Mouse (Mus musculus): Measurements from ENCODE around the gene BC004004. TPM values are rescaled to one million over a fixed set of nuclear protein-coding genes. Genes with fewer than 3 reads are reported as not detected.

Gene BC004004
- polyA plus RNA-seq (2015; fragmentation: Nextera tagmentation; extraction: Ambion mirVana): 54.2 and 55.3 TPM in 2 replicates

DNA sequence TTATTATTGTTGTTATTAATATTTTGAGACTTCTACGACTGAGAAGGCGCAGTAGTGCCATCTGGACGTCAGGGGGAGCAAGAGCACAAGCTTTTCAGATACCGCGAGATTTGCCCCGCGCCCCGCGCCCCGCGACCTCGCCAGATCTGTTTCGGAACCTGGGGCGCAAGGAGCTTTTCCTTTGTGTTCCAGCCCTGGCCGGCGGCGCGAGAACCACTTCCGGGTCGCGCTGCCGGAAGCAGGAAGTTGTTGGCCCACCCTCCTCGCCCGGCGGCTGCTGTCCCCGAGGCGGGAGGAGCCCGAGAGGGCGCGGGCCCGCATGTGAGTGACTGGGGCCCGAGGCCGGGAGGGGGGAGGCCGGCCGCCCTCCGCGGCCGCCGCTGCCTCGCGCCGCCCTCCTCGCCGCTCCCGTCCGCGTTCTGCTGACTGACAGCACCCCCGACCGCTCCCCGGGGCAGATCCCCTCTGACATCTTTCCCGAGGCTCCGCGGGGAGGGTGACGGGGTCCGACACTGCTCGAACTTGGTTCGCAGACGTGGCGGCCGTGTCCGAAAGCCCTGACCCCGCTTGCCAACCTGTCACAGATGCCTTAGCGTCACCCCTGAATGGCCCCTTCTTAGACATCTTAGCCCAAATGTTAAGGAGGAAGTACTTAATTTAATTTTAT lies at the start of gene BC004004:
BC004004 (plus strand) TSS at position 107 of the 667 bp plus-strand sequence.
- ATAC-seq (ENCODE audit: low read depth): peak; percentile 92
- under 1% methylated on average over 58 of the region's 63 CpGs for WGBS (ENCODE audit: insufficient replicate concordance)
- H3K4me3 ChIP-seq (replicated peaks): peak within 1 kb of the TSS; percentile 83

GRCm38 (mm10) chr17:29220631-29221030 lies 48.0 kb upstream of the BC004004 start:
- no peak overlapping the region for H3K9ac ChIP-seq
- no peaks in the 10 kb centered on the region for H3K9me3 ChIP-seq (replicated peaks)
- no peaks in the 10 kb centered on the region for H3K36me3 ChIP-seq
- no peak overlapping the region for H3K27ac ChIP-seq
- no peaks in the 10 kb centered on the region for H3K27me3 ChIP-seq
- WGBS (ENCODE audit: insufficient replicate concordance): 75% methylated on average over 14 of the region's 14 CpGs
- ATAC-seq (ENCODE audit: low read depth) (no peak), DNase-seq (no peak)
- no peak overlapping the region for H3K4me2 ChIP-seq
- H3K4me3 ChIP-seq (replicated peaks): no peak overlapping the region
- no peaks in the 10 kb centered on the region for H3K4me1 ChIP-seq (replicated peaks)

More for the DNA sequence above, at the start of gene BC004004:
- Histone ChIP-seq H3K36me3 (no peaks in the 10 kb centered on the region), H3K9me3 (replicated peaks) (no peaks in the 10 kb centered on the region), H3K27ac (peak within 1 kb of the TSS; percentile 94), H3K27me3 (no peaks in the 10 kb centered on the region), H3K4me1 (replicated peaks) (peaks cover 48% of the 10 kb centered on the region), H3K4me2 (peak within 1 kb of the TSS; percentile 86), H3K9ac (peak within 1 kb of the TSS; percentile 94)
- DNase-seq: peak; percentile 95

DNA sequence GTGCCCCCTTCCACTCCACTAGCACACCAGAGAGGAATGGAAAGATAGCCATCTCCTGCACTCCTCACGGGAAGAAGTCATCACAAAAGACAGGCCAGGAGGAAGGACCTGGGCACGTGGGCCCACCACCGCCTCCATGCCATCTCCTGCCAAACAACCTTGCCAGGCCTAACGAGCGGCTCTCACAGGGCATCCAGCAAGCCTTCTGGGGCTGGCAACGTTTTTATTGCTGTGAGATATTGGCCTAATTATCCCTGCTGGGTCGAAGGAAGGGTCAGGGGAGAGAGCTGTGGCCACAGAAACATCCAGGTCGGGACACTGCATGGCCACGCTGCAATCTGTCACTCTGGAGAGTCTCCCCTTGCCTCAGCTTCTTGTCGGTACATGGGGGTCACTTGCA lies 37.5 kb upstream of the BC004004 start:
- DNase-seq (no peak), ATAC-seq (ENCODE audit: low read depth) (no peak)
- H3K36me3 ChIP-seq: no peaks in the 10 kb centered on the region
- no peak overlapping the region for H3K4me3 ChIP-seq (replicated peaks)
- H3K27ac ChIP-seq: no peak overlapping the region
- H3K9me3 ChIP-seq (replicated peaks): no peaks in the 10 kb centered on the region
- H3K4me2 ChIP-seq: no peak overlapping the region
- no peaks in the 10 kb centered on the region; the same call in 1 of the 2 replicates for H3K4me1 ChIP-seq (replicated peaks)
- 60% methylated on average over 10 of the region's 10 CpGs for WGBS (ENCODE audit: insufficient replicate concordance)
- peaks cover 28% of the 10 kb centered on the region for H3K27me3 ChIP-seq
- no peak overlapping the region for H3K9ac ChIP-seq

- Histone ChIP-seq H3K4me3 (replicated peaks) (no peak overlapping the region), H3K4me1 (replicated peaks) (peaks cover 13% of the 10 kb centered on the region), H3K4me2 (no peak overlapping the region), H3K27ac (no peak overlapping the region), H3K9ac (no peak overlapping the region), H3K36me3 (no peaks in the 10 kb centered on the region), H3K27me3 (peaks cover 73% of the 10 kb centered on the region), H3K9me3 (replicated peaks) (no peaks in the 10 kb centered on the region)
- no peak for ATAC-seq (ENCODE audit: low read depth)
- DNase-seq: no peak
- 54% methylated on average over 7 of the region's 7 CpGs for WGBS (ENCODE audit: insufficient replicate concordance)
These were observed 32.5 kb upstream of the BC004004 start for GRCm38 (mm10) chr17:29236111-29236510.

- H3K27ac ChIP-seq: no peak overlapping the region
- 3% methylated on average over 29 of the region's 32 CpGs for WGBS (ENCODE audit: insufficient replicate concordance)
- DNase-seq: no peak
- H3K4me3 ChIP-seq (replicated peaks): peak overlapping the region; percentile 54
- 0 out of 2 replicates have a peak overlapping the region, but pooled peaks have one; percentile 22 for H3K9ac ChIP-seq
- peaks cover 81% of the 10 kb centered on the region for H3K27me3 ChIP-seq
- ATAC-seq (ENCODE audit: low read depth): no peak
- H3K9me3 ChIP-seq (replicated peaks): no peaks in the 10 kb centered on the region
- peak overlapping the region; percentile 70 for H3K4me2 ChIP-seq
- no peaks in the 10 kb centered on the region for H3K36me3 ChIP-seq
- H3K4me1 ChIP-seq (replicated peaks): peaks cover 13% of the 10 kb centered on the region
These were observed 31.3 kb upstream of the BC004004 start for GRCm38 (mm10) chr17:29237267-29237771.

GRCm38 (mm10) chr17:29237772-29238420 lies 30.7 kb upstream of the BC004004 start, which contains the start of gene Cpne5:
TSS of gene Cpne5 (minus strand) at chr17:29238167.
- WGBS (ENCODE audit: insufficient replicate concordance): under 1% methylated on average over 59 of the region's 73 CpGs
- H3K36me3 ChIP-seq: no peaks in the 10 kb centered on the region
- H3K4me1 ChIP-seq (replicated peaks): peaks cover 13% of the 10 kb centered on the region
- H3K27ac ChIP-seq: no peak within 1 kb of the TSS
- ATAC-seq (ENCODE audit: low read depth) (no peak), DNase-seq (no peak)
- peak within 1 kb of the TSS; percentile 70 for H3K4me2 ChIP-seq
- peak within 1 kb of the TSS; percentile 54 for H3K4me3 ChIP-seq (replicated peaks)
- peaks cover 81% of the 10 kb centered on the region for H3K27me3 ChIP-seq
- H3K9ac ChIP-seq: 0 out of 2 replicates have a peak within 1 kb of the TSS, but pooled peaks have one; percentile 22
- H3K9me3 ChIP-seq (replicated peaks): no peaks in the 10 kb centered on the region

GRCm38 (mm10) chr17:29238421-29238945 lies 30.1 kb upstream of the BC004004 start:
- H3K4me3 ChIP-seq (replicated peaks): peak overlapping the region; percentile 54
- WGBS (ENCODE audit: insufficient replicate concordance): 3% methylated on average over 23 of the region's 23 CpGs
- no peak for DNase-seq
- no peak overlapping the region for H3K27ac ChIP-seq
- no peaks in the 10 kb centered on the region for H3K9me3 ChIP-seq (replicated peaks)
- H3K27me3 ChIP-seq: peaks cover 83% of the 10 kb centered on the region
- ATAC-seq (ENCODE audit: low read depth): no peak
- peak overlapping the region; percentile 70 for H3K4me2 ChIP-seq
- H3K4me1 ChIP-seq (replicated peaks): peaks cover 13% of the 10 kb centered on the region
- H3K9ac ChIP-seq: no peak overlapping the region
- H3K36me3 ChIP-seq: no peaks in the 10 kb centered on the region

GRCm38 (mm10) chr17:29244912-29245311 lies 23.7 kb upstream of the BC004004 start:
- no peak for DNase-seq
- Histone ChIP-seq H3K4me3 (replicated peaks) (no peak overlapping the region), H3K4me1 (replicated peaks) (peaks cover 14% of the 10 kb centered on the region; the same call in 1 of the 2 replicates), H3K36me3 (peaks cover 18% of the 10 kb centered on the region), H3K9ac (no peak overlapping the region), H3K27me3 (peaks cover 23% of the 10 kb centered on the region), H3K9me3 (replicated peaks) (no peaks in the 10 kb centered on the region), H3K4me2 (no peak overlapping the region), H3K27ac (no peak overlapping the region)
- WGBS (ENCODE audit: insufficient replicate concordance): 50% methylated on average over 12 of the region's 12 CpGs
- no peak for ATAC-seq (ENCODE audit: low read depth)

DNA sequence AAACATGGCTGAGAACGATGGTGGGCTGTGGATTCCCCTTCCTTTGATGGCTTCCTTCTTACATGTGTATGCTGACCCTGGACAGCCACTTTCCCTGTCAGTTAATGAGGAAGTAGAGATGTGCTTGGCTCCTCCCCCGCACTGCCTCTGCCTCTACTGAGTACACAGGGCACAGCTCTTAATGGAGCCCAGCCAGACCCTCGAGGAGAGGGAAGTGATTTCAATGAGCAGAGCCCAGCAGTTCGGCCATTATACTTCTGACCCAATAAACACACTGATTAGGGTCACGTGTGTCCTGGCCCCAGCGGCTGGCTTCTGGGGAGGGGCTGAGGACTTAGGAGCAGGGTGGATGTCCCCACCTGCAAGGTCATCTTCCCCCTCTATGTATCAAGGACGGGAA lies 22.9 kb upstream of the BC004004 start:
- peaks cover 15% of the 10 kb centered on the region for H3K27me3 ChIP-seq
- ATAC-seq (ENCODE audit: low read depth): no peak
- H3K4me1 ChIP-seq (replicated peaks): peaks cover 14% of the 10 kb centered on the region; the same call in 1 of the 2 replicates
- H3K4me2 ChIP-seq: no peak overlapping the region
- H3K4me3 ChIP-seq (replicated peaks): no peak overlapping the region
- H3K9ac ChIP-seq: no peak overlapping the region
- H3K36me3 ChIP-seq: peaks cover 26% of the 10 kb centered on the region
- no peaks in the 10 kb centered on the region for H3K9me3 ChIP-seq (replicated peaks)
- H3K27ac ChIP-seq: no peak overlapping the region
- 20% methylated on average over 7 of the region's 7 CpGs for WGBS (ENCODE audit: insufficient replicate concordance)
- no peak for DNase-seq

GRCm38 (mm10) chr17:29246602-29247001 lies 22.0 kb upstream of the BC004004 start:
- DNase-seq (peak; percentile 23), ATAC-seq (ENCODE audit: low read depth) (no peak)
- H3K4me3 ChIP-seq (replicated peaks): no peak overlapping the region
- H3K36me3 ChIP-seq: peaks cover 34% of the 10 kb centered on the region
- 40% methylated on average over 5 of the region's 5 CpGs for WGBS (ENCODE audit: insufficient replicate concordance)
- no peak overlapping the region for H3K9ac ChIP-seq
- H3K4me1 ChIP-seq (replicated peaks): peaks cover 17% of the 10 kb centered on the region; the same call in 1 of the 2 replicates
- H3K27me3 ChIP-seq: peaks cover 15% of the 10 kb centered on the region
- H3K4me2 ChIP-seq: no peak overlapping the region
- H3K27ac ChIP-seq: no peak overlapping the region
- H3K9me3 ChIP-seq (replicated peaks): no peaks in the 10 kb centered on the region

DNA sequence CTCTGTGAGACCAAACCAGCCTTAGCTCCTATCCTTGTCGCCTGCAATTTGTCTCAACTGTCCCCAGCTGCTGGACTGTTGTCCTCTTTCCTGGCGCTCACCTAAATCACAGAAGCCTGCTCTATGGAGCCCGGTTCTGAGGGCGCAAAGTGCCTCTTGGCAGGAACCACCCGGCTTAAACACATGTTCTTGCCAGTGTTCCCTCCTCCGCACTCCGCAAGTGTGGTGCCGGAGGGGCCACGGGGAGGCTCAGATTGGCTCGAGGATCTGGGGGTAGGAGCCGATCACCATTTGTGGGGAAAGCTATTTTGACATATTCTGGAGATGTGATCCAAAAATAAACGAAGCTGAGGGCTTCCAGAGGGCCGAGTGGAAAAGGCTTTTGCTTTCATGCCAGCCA lies 20.7 kb upstream of the BC004004 start:
- ATAC-seq (ENCODE audit: low read depth): no peak
- H3K4me2 ChIP-seq: no peak overlapping the region
- H3K27ac ChIP-seq: no peak overlapping the region
- peaks cover 47% of the 10 kb centered on the region for H3K36me3 ChIP-seq
- no peak overlapping the region for H3K9ac ChIP-seq
- no peak for DNase-seq
- peaks cover 7% of the 10 kb centered on the region; the same call in 1 of the 2 replicates for H3K27me3 ChIP-seq
- WGBS (ENCODE audit: insufficient replicate concordance): 79% methylated on average over 13 of the region's 13 CpGs
- no peak overlapping the region for H3K4me3 ChIP-seq (replicated peaks)
- H3K4me1 ChIP-seq (replicated peaks): peaks cover 25% of the 10 kb centered on the region
- H3K9me3 ChIP-seq (replicated peaks): no peaks in the 10 kb centered on the region
